Mouse (Mus musculus) frontal cortex, postnatal 10 days (tissue): ENCODE measurements around the gene Rnf223.
"Not testable (repeated sequence)": the region's sequence is repeated elsewhere in the genome, so short reads cannot be mapped to it uniquely, and the experiment has no call there.

Experiments used
- DNase-seq, 2 experiments: peaks; one replicate each; pipeline ENCODE4 v3.0.0; 2022; ENCODE audit warnings: low spot score in 2 of 2, mixed read lengths in 1 of 2

Gene Rnf223

DNA sequence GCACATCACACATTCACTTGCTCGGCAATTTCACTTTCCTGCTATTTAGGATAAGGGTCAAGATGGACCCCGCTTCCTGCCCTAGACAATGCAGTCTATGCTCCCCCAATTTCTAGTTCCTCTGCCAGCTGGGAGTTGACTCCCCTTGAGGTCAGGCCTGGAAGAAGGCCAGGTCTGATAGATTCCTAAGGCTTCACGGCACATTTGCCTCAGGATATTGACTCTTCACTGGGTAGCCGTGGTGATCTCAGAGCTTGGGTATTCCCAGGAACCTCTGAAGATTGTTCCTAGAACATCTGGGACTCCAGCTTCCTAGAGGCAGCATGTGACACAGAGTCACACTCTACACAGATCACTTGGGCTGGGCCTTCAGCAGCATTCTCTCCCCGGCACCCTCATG lies 1.6 kb upstream of the Rnf223 start:
- DNase-seq = no peak

DNA sequence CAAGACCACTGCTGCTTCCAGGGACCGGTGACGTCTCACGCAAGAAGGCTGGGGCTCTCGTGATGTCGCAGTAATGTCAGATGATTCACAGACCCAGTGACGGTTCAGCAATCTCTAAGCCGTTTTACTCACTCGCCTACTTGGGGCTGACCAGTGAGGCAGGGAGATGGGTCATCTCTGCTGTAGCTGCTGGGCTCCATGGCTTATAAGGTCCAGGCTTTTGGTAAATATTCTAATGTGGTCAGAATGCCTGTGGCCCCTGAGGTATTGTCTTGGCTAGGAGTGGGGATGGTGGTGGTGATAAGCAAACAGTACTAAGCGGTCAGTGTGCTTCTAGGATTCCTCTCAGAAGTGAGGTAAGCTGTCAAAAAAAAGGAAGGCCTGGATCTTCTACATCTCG lies 627 bp downstream of the Rnf223 start:
- DNase-seq = no peak

DNA sequence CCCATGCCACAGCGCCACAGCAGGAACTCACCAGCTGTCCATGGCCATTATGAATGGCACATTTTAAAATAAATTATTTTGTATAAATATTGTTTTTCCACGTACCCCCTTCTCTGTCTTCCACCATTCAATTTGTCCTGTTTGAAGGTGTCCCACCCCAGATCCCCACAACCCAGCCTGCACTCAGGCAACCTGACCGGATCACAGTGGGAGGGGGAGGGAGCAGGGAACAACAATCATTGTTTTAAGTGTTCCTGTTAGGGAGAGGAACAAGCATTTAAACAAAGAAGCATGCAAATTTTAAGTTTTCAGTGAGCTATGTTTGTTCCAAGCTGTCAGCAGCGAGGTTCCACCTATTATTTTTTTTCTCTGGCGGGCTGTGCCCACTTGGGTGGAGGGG lies 3.0 kb downstream of the Rnf223 start:
- DNase-seq = no peak

DNA sequence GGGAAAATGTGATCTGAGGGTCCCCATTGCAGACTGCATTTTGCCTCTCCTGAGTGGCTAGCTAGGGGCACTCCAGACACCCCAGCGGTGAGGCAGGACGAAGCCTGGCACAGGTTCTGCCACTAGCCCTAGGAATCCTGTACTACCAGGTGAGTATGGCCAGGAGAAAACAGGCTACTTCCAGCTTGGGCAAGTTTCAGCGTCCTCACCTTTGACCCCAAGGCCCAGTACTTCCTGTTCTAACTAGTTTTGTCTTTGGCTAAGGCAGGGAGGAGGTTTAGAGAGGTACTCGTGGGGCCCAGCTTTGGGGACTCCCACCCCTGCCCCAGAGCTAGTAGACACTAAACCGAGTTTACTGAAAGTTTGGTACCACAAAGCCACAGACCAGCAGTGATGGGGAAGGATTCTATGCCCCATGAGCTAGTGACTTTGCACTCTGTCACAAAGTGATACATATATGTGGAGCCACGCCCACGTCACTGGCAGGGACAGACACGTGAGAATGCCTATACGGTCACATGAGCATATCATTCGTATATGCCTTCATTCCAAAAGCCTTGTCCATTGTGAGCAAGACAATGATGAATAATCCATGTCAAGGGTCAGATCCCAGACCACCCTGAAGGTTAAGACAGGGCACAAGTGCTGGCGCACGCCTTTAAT lies 3.8 kb downstream of the Rnf223 start:
- DNase-seq = no peak

DNA sequence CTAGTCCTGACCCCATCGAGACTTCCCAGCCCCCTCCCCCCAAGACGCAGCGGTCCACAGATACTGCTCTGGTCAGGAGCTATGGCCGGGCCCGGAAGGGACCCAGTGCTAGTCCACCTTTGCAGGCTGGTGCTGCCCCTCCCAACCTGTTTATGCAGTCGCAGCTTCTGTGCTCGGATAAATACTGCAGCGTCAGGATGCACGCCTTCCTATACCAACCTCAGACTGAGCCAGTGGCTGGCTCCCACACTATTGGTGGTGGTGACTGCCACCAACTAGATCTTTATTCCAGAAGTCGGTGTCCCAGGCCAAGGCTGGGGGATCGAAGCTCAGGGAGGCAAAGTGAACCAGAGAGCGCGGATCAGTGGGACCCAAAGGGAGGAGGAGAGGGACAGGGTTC lies 4.8 kb downstream of the Rnf223 start:
- no peak for DNase-seq

DNA sequence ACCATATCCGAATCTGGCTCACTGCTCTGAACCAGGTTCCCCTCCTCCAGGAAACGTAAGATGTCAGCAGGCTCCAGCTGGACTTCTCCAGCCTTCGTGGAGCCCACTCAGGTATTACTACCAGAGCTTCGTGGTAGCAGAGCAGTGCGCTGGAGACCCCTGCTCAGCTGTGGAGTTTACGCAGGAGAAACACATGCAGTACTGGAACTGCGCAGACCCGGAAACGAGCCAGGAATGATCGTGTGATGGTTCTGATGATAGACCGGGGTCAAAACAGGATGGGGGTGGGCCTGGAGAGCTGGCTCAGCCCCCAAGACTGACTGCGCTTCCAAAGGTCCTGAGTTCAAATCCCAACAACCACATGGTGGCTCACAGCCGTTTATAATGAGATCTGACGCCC lies 5.5 kb downstream of the Rnf223 start:
- no peak for DNase-seq

DNA sequence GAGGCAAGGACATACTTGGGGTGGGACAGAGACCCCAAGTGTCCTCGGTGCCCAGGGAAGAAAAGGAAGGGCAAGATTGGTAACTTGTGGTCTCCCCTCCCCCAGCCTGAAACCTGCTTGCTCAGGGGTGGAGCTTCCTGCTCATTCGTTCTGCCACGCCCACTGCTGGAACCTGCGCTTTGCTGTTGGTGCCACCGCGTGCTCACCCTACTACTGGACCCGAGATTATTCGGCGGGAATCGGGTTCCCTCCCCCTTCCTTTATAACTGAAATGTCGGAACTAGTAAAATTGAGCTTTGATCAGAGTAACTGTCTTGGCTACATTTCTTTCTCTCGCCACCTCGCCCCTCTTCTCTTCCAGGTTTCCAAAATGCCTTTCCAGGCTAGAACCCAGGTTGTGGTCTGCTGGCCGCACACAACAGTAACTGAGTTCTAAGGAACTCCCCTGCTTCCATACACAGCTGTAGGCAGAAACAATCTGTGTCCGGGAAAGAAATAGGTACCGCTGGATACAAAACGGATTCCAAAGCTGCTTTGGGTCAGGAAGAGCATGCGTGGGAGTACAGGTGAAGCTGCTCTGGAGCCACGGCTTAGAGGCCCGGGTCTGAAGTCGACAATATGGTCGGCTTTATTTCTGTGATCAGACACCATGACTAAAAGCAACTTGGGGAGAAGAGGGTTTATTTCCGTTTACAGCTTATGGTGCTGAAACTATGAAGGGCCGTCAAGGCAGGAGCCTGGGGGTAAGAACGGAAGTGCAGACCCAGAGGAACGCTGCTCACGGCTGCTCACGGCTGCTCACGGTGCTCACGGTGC lies 6.2 kb downstream of the Rnf223 start:
- DNase-seq = no peak

DNA sequence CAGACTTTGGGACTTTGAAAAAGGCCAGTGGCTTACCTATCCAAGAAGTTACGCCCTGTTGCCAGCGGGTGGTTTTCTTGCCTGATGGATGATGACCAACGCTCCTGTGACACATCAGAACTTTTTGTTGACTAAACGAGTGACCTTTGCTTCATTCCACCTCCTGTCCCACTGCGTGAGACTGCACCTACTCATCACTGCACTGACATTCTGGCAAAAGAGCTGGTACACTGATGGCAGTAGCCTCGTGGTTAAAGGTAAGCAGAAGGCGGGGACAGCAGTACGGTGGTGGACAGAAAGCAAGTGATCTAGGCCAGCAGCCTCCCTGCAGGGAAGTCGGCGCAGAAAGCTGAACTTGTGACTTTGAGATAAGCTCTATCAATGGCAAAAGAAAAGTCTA lies 20.6 kb downstream of the Rnf223 start:
- not testable (repeated sequence) for DNase-seq

DNA sequence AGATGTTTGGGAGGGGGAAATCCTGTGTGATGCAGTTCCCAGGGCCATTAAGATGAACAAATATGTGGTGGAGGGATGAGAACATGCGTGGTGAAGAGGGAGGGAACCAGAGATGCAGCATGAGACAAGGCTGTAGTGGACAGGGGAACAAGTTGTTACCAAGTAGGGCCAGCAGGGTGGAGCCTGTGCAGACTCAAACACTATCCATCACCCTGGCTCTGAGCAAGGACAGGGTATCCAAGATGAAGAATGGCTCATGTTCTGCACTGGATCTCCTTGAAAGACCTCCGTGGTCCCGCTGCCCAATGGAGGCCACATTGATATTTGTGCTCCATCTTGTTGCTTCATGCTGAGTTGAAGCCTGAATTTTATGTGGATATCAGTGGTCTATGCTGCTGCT lies 24.5 kb downstream of the Rnf223 start:
- no peak for DNase-seq

DNA sequence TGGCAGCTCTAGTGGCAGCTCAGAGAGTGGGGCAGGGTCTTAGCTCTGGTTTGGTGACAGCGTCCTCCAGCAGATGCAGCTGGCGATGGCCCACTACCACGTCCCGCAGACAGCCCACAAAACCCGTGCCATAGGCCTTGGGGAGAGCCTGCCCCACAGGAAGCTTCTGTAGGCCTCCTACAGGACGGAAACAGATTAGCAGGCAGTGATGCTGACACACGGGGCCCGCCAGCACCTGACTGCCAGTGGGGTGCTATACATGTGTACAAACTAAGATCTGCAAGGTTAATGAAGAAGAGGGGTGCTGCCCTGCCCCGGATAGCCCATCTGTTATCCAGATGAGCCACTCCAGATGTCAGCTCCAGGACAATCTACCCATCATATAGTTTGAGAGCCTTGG lies 36.2 kb downstream of the Rnf223 start:
- peak in 1 of 2 experiments; percentile 3 for DNase-seq

DNA sequence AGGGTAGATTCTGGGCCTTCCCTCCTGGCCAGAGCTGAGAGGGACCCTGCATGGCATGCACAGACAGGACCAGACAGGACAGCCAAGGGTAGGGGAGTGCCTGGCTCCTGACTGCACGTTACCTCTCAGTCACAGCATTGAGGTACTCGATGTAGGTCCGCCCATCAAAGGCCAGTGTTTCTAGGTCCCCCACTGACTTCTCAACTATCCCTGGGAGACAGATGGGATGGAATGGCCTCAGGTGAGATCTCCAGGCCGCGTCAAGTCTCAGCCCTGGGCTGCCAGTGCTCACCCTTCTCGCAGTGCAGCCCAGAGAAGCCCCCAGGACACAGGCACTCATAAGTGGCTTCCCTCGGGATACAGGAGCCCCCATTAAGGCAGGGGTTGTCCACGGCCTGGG lies 38.3 kb downstream of the Rnf223 start:
- DNase-seq = peak; percentile 2 to 5

DNA sequence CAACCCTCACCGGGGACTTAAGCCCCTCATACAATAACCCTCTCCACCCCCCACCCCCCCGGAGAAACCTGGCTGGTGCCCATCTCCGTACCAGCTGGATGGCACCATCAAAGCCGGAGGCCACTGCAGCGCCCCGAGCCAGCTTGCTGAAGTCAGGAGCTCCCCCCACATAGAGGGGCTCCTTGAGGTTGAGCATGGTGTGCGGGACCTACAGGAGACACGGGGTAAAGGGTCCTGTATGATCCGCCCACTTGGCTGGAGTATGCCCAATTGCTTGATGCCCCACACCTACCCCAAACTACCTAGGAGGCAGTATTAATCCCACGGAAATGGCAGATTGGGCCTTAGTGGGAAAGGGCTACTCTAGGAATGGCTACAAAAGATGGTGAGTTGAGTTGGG lies 38.8 kb downstream of the Rnf223 start:
- peak; percentile 3 to 4 for DNase-seq

DNA sequence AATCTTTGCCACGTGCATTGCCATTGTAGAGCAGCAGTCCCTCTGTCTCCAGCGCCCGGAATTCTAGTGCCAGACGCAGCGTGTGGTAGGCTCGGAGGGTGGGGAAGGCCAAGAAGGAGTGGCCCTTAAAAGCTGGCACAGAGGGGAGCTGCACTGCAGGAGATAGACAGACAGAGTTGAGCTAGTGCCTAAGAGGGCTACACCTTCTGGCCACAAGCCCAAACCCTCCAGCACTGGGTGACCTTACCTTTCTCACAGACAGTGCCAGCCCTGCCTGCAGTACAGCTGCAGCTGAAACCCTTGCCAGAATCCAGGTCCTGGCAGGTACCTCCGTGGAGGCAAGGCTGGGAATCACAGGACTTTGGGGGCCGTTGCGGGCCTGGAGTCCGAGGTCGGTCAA lies 41.5 kb downstream of the Rnf223 start:
- peak; percentile 3 to 4 for DNase-seq

DNA sequence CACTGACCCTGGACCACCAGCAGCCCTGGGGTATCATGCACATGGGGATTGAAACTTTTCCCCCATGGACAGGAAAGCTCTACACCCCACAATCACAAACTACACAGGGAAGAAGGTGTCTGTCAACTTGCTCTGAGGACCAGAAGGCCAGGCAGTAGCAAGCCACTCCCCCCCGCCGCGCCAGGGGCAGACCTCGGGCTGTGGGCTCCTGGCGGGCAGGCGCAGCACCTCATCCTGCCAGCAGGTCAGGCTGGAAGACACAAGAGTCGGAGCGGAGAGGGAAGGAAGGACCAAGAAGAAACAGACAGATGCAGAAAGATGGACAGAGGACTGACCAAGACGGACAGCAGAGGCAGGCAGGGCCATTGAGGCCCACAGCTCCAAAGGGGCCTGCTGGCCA lies 47.3 kb downstream of the Rnf223 start:
- DNase-seq = no peak
